Mouse (Mus musculus) B cell, adult 2 months (primary cell): ENCODE results near the gene Tab1.

ENCODE experiments used
- DNase-seq, 2 experiments: peaks; one replicate each; pipeline ENCODE4 v3.0.0; 2022

The Tab1 gene

GRCm38 (mm10) chr15:80137945-80138791 lies 5.2 kb downstream of the Tab1 start:
- no peak for DNase-seq

- no peak for DNase-seq
Measured at GRCm38 (mm10) chr15:80140302-80140701, 7.4 kb downstream of the Tab1 start.

- no peak for DNase-seq
Measured at GRCm38 (mm10) chr15:80140878-80141277, 8.0 kb downstream of the Tab1 start.

- DNase-seq = peak; percentile 33 to 34
Measured at GRCm38 (mm10) chr15:80142130-80142529, 9.2 kb downstream of the Tab1 start.

- no peak for DNase-seq
Measured at GRCm38 (mm10) chr15:80143760-80144159, 10.8 kb downstream of the Tab1 start.

- no peak for DNase-seq
Measured at GRCm38 (mm10) chr15:80145397-80145796, 12.5 kb downstream of the Tab1 start.

- no peak for DNase-seq
Measured at GRCm38 (mm10) chr15:80146153-80146552, 13.2 kb downstream of the Tab1 start.

GRCm38 (mm10) chr15:80147090-80147489 lies 14.2 kb downstream of the Tab1 start:
- DNase-seq = no peak

- no peak for DNase-seq
Measured at GRCm38 (mm10) chr15:80147511-80147910, 14.6 kb downstream of the Tab1 start.

GRCm38 (mm10) chr15:80148565-80148964 lies 15.6 kb downstream of the Tab1 start:
- no peak for DNase-seq

- no peak for DNase-seq
Measured at GRCm38 (mm10) chr15:80149517-80149916, 16.6 kb downstream of the Tab1 start.

- no peak for DNase-seq
Measured at GRCm38 (mm10) chr15:80152663-80153062, 19.7 kb downstream of the Tab1 start.

GRCm38 (mm10) chr15:80153757-80154156 lies 20.8 kb downstream of the Tab1 start:
- no peak for DNase-seq

GRCm38 (mm10) chr15:80155707-80156106 lies 22.8 kb downstream of the Tab1 start:
- DNase-seq = no peak

- DNase-seq = no peak
Measured at GRCm38 (mm10) chr15:80157197-80157943, 24.4 kb downstream of the Tab1 start.

GRCm38 (mm10) chr15:80158001-80158706 lies 25.2 kb downstream of the Tab1 start:
- no peak for DNase-seq

- DNase-seq = no peak
Measured at GRCm38 (mm10) chr15:80158707-80159090, 25.8 kb downstream of the Tab1 start.

- no peak for DNase-seq
Measured at GRCm38 (mm10) chr15:80159286-80159901, 26.5 kb downstream of the Tab1 start.

- DNase-seq = no peak
Measured at GRCm38 (mm10) chr15:80160223-80160622, 27.3 kb downstream of the Tab1 start.

GRCm38 (mm10) chr15:80160726-80161125 lies 27.8 kb downstream of the Tab1 start:
- no peak for DNase-seq

GRCm38 (mm10) chr15:80161199-80161598 lies 28.3 kb downstream of the Tab1 start:
- no peak for DNase-seq

GRCm38 (mm10) chr15:80162401-80162964 lies 29.6 kb downstream of the Tab1 start:
- no peak for DNase-seq

- no peak for DNase-seq
Measured at GRCm38 (mm10) chr15:80163274-80163673, 30.3 kb downstream of the Tab1 start.
